Mouse (Mus musculus): ENCODE results near the gene Fam13c. TPM values are rescaled to one million over a fixed set of nuclear protein-coding genes. Genes with fewer than 3 reads are reported as not detected.
A peak's percentile ranks its signal among the peaks of the same experiment; 100 is the strongest.

The Fam13c gene
- total RNA-seq, 1 experiment, result 4.0 TPM

GRCm38 (mm10) chr10:70507880-70508279 lies 67.6 kb downstream of the Fam13c start:
- TF ChIP-seq ZC3H11A (IDR thresholded peaks at IDR 0.05; ENCODE audit: borderline replicate concordance, low read depth, low read length) (peak; percentile 42; the same call in 1 of the 2 replicates), HCFC1 (IDR thresholded peaks at IDR 0.05; ENCODE audit: borderline replicate concordance, insufficient read depth, low read length) (no peak)
- H3K4me1 ChIP-seq (ENCODE audit: control insufficient read depth in 2 of 2, insufficient read depth in 2 of 2, low read length in 2 of 2, poor library complexity in 1 of 2), result peaks cover 0 to 2% of the 10 kb centered on the region in 2 experiments; a peak in 1 of 4 replicates
- no peak overlapping the region for H3K9ac ChIP-seq (ENCODE audit: insufficient read depth, low read depth, low read length, poor library complexity, severe bottlenecking)
- no peaks in the 10 kb centered on the region for H3K36me3 ChIP-seq (ENCODE audit: control insufficient read depth, insufficient read depth, low read length, poor library complexity, severe bottlenecking)
- DNase-seq (ENCODE audit: low read depth, low spot score), result no peak
- H3K9me3 ChIP-seq (ENCODE audit: control insufficient read depth, insufficient read depth, low read depth, low read length), result no peaks in the 10 kb centered on the region
- in situ Hi-C loops (cut with MboI; ENCODE audit: low sequenced_read_pairs in 2 of 2, unreplicated experiment in 2 of 2), result no loop called here
- no peak overlapping the region for H3K27ac ChIP-seq (ENCODE audit: insufficient read depth, low read depth, low read length, poor library complexity, severe bottlenecking)
- no peak overlapping the region for H3K4me3 ChIP-seq (ENCODE audit: insufficient read depth in 1 of 2, low read depth in 1 of 2, low read length in 2 of 2, poor library complexity in 1 of 2, severe bottlenecking in 1 of 2)

GRCm38 (mm10) chr10:70514848-70515247 lies 74.6 kb downstream of the Fam13c start:
- Histone ChIP-seq H3K4me1 (ENCODE audit: control insufficient read depth in 2 of 2, insufficient read depth in 2 of 2, low read length in 2 of 2, poor library complexity in 1 of 2) (peaks cover 0 to 4% of the 10 kb centered on the region in 2 experiments; a peak in 2 of 4 replicates), H3K27ac (ENCODE audit: insufficient read depth, low read depth, low read length, poor library complexity, severe bottlenecking) (peak overlapping the region; percentile 12; the same call in 1 of the 2 replicates), H3K36me3 (ENCODE audit: control insufficient read depth, insufficient read depth, low read length, poor library complexity, severe bottlenecking) (no peaks in the 10 kb centered on the region), H3K4me3 (ENCODE audit: insufficient read depth in 1 of 2, low read depth in 1 of 2, low read length in 2 of 2, poor library complexity in 1 of 2, severe bottlenecking in 1 of 2) (no peak overlapping the region), H3K9me3 (ENCODE audit: control insufficient read depth, insufficient read depth, low read depth, low read length) (no peaks in the 10 kb centered on the region), H3K9ac (ENCODE audit: insufficient read depth, low read depth, low read length, poor library complexity, severe bottlenecking) (no peak overlapping the region)
- in situ Hi-C loops (cut with MboI; ENCODE audit: low sequenced_read_pairs in 2 of 2, unreplicated experiment in 2 of 2), result no loop called here
- TF ChIP-seq CHD2 (IDR thresholded peaks at IDR 0.05; ENCODE audit: low read depth, low read length) (no peak), ZC3H11A (IDR thresholded peaks at IDR 0.05; ENCODE audit: borderline replicate concordance, low read depth, low read length) (no peak), MAFK (IDR thresholded peaks at IDR 0.05; ENCODE audit: insufficient read depth, low read depth, low read length) (no peak), ZNF384 (IDR thresholded peaks at IDR 0.05; ENCODE audit: low read depth, low read length) (no peak), HCFC1 (IDR thresholded peaks at IDR 0.05; ENCODE audit: borderline replicate concordance, insufficient read depth, low read length) (no peak)
- DNase-seq (ENCODE audit: low read depth, low spot score), result no peak

- Histone ChIP-seq H3K36me3 (ENCODE audit: control insufficient read depth, insufficient read depth, low read length, poor library complexity, severe bottlenecking) (no peaks in the 10 kb centered on the region), H3K4me1 (ENCODE audit: control insufficient read depth in 2 of 2, insufficient read depth in 2 of 2, low read length in 2 of 2, poor library complexity in 1 of 2) (peaks cover under 1 to 5% of the 10 kb centered on the region in 2 experiments; a peak in 3 of 4 replicates), H3K4me3 (ENCODE audit: insufficient read depth in 1 of 2, low read depth in 1 of 2, low read length in 2 of 2, poor library complexity in 1 of 2, severe bottlenecking in 1 of 2) (no peak overlapping the region), H3K9me3 (ENCODE audit: control insufficient read depth, insufficient read depth, low read depth, low read length) (no peaks in the 10 kb centered on the region), H3K9ac (ENCODE audit: insufficient read depth, low read depth, low read length, poor library complexity, severe bottlenecking) (no peak overlapping the region), H3K27ac (ENCODE audit: insufficient read depth, low read depth, low read length, poor library complexity, severe bottlenecking) (no peak overlapping the region)
- in situ Hi-C loops (cut with MboI; ENCODE audit: low sequenced_read_pairs in 2 of 2, unreplicated experiment in 2 of 2), result no loop called here
- TF ChIP-seq HCFC1 (IDR thresholded peaks at IDR 0.05; ENCODE audit: borderline replicate concordance, insufficient read depth, low read length) (no peak), ZC3H11A (IDR thresholded peaks at IDR 0.05; ENCODE audit: borderline replicate concordance, low read depth, low read length) (no peak), ZNF384 (IDR thresholded peaks at IDR 0.05; ENCODE audit: low read depth, low read length) (no peak), MAFK (IDR thresholded peaks at IDR 0.05; ENCODE audit: insufficient read depth, low read depth, low read length) (no peak), CHD2 (IDR thresholded peaks at IDR 0.05; ENCODE audit: low read depth, low read length) (no peak)
- no peak for DNase-seq (ENCODE audit: low read depth, low spot score)
Measured at GRCm38 (mm10) chr10:70516661-70517060, 76.4 kb downstream of the Fam13c start.

- in situ Hi-C loops (cut with MboI; ENCODE audit: low sequenced_read_pairs in 2 of 2, unreplicated experiment in 2 of 2), result no loop called here
- Histone ChIP-seq H3K4me1 (ENCODE audit: control insufficient read depth in 2 of 2, insufficient read depth in 2 of 2, low read length in 2 of 2, poor library complexity in 1 of 2) (peaks cover 1 to 5% of the 10 kb centered on the region in 2 experiments; a peak in 3 of 4 replicates), H3K4me3 (ENCODE audit: insufficient read depth in 1 of 2, low read depth in 1 of 2, low read length in 2 of 2, poor library complexity in 1 of 2, severe bottlenecking in 1 of 2) (peak overlapping the region; percentile 50 to 62; a peak in 3 of 4 replicates), H3K9ac (ENCODE audit: insufficient read depth, low read depth, low read length, poor library complexity, severe bottlenecking) (no peak overlapping the region), H3K27ac (ENCODE audit: insufficient read depth, low read depth, low read length, poor library complexity, severe bottlenecking) (no peak overlapping the region), H3K36me3 (ENCODE audit: control insufficient read depth, insufficient read depth, low read length, poor library complexity, severe bottlenecking) (no peaks in the 10 kb centered on the region), H3K9me3 (ENCODE audit: control insufficient read depth, insufficient read depth, low read depth, low read length) (no peaks in the 10 kb centered on the region)
- no peak for DNase-seq (ENCODE audit: low read depth, low spot score)
- TF ChIP-seq MAFK (IDR thresholded peaks at IDR 0.05; ENCODE audit: insufficient read depth, low read depth, low read length), result no peak
Measured at GRCm38 (mm10) chr10:70519640-70520099, 79.4 kb downstream of the Fam13c start.

Measured in ES-E14 (cell line).